Mouse (Mus musculus) forebrain, embryonic 11.5 days (tissue): Measurements from ENCODE around the gene Prkaa1. TPM values are rescaled to one million over a fixed set of nuclear protein-coding genes. Genes with fewer than 3 reads are reported as not detected.

Experiments used
- ATAC-seq: fragments of 200-750 bp; cut with Nextera tagmentation; replicated peaks from 2 replicates; pipeline ENCODE4 v1.8.0; 2017; ENCODE audit warnings: moderate TSS enrichment; ENCODE audit not compliant: low FRiP score
- DNase-seq: peaks from one replicate; pipeline ENCODE4 v3.0.0-alpha.2; 2017; ENCODE audit warnings: low spot score
- H3K27ac ChIP-seq: fragments of 300-500 bp; sonication (generic); 2 replicates; pipeline ENCODE4 v1.5.1; 2014; ENCODE audit warnings: low read depth, low read length
- H3K27me3 ChIP-seq: fragments of 300-500 bp; sonication (generic); 2 replicates; pipeline ENCODE4 v1.6.1; 2014; ENCODE audit warnings: mild to moderate bottlenecking, low read length, mixed read lengths; ENCODE audit not compliant: control insufficient read depth, insufficient read depth
- H3K36me3 ChIP-seq: fragments of 300-500 bp; sonication (generic); 2 replicates; pipeline ENCODE4 v1.6.1; 2014; ENCODE audit warnings: mild to moderate bottlenecking, low read length, moderate library complexity, mixed read lengths; ENCODE audit not compliant: control insufficient read depth, insufficient read depth
- H3K4me1 ChIP-seq: fragments of 300-500 bp; sonication (generic); replicated peaks from 2 replicates; pipeline ENCODE4 v1.6.1; 2014; ENCODE audit warnings: low read length, mixed read lengths; ENCODE audit not compliant: control insufficient read depth, insufficient read depth
- H3K4me2 ChIP-seq: fragments of 300-500 bp; sonication (generic); 2 replicates; pipeline ENCODE4 v1.6.1; 2014; ENCODE audit warnings: low read depth, mild to moderate bottlenecking, low read length, moderate library complexity, mixed read lengths; ENCODE audit not compliant: severe bottlenecking
- H3K4me3 ChIP-seq: fragments of 300-500 bp; sonication (generic); 2 replicates; pipeline ENCODE4 v1.5.1; 2014; ENCODE audit warnings: low read depth, low read length
- H3K9ac ChIP-seq: fragments of 300-500 bp; sonication (generic); 2 replicates; pipeline ENCODE4 v1.6.1; 2014; ENCODE audit warnings: low read length
- H3K9me3 ChIP-seq: fragments of 300-500 bp; sonication (generic); 2 replicates; pipeline ENCODE4 v1.6.1; 2016; ENCODE audit warnings: low read length, mixed read lengths; ENCODE audit not compliant: control insufficient read depth
- WGBS: fragments of 180-500 bp; shearing (Covaris S2); extraction: QIAGEN DNeasy Blood & Tissue Kit; methylation state at CpG from one replicate; pipeline ENCODE4 v1.1.7; 2014; 5-methylcytosine and 5-hydroxymethylcytosine counted together
- polyA plus RNA-seq: library from polyadenylated mRNA; unstranded; fragments of >200 nt; fragmentation: Nextera tagmentation; extraction: Ambion mirVana; gene quantifications from 2 replicates; pipeline ENCODE4 v1.2.1, GENCODE M21; 2014

The Prkaa1 gene
- polyA plus RNA-seq, 1 experiment from 2014 or later = 16.3 TPM

DNA sequence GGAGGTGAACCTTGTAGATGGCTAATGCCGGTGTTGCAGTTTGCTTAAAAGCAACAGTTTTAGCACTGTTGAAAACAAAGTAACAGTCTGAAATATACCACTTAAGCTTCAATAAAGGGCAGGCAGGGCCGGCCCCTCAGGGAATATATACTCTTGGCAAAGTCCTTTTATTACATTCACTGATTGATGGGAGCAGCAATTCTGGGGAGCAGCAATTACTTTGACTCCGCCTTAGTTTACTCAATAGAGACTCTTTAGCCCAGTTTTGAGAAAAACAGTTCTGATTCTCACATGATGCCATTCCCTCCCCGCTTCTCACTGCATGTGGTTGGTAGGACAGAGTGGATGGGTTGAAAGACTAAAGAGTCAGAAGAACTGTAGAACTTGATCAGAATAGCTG is 5.5 kb downstream of the Prkaa1 start:
- Histone ChIP-seq H3K4me2 (no peak overlapping the region), H3K9me3 (no peaks in the 10 kb centered on the region), H3K36me3 (no peaks in the 10 kb centered on the region), H3K27me3 (no peaks in the 10 kb centered on the region), H3K4me1 (no peaks in the 10 kb centered on the region; the same call in 1 of the 2 replicates), H3K9ac (no peak overlapping the region), H3K4me3 (no peak overlapping the region), H3K27ac (no peak overlapping the region)
- 75% methylated on average over 4 of the region's 4 CpGs for WGBS
- ATAC-seq (no peak), DNase-seq (no peak)

DNA sequence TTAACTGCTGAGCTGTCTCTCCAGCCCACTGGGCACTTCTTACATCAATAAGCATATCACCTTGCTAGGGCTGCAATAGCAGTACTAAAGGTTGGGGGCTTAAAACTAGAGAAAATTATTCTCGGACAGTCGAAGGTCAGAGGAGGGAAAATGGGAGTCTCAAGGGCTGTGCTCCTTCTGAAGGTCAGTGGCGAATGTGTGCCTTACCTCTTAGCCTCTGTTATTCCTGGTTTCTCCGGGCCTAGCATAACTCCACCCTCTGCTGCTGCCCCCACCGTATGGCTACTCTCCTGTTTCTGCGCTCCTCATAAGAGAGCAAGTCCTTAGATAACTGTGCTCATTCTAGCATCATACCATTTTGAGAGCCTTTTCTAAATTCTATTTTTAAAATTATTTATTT is 8.5 kb downstream of the Prkaa1 start:
- Histone ChIP-seq H3K4me3 (no peak overlapping the region), H3K4me2 (no peak overlapping the region), H3K9ac (no peak overlapping the region), H3K36me3 (no peaks in the 10 kb centered on the region), H3K9me3 (no peaks in the 10 kb centered on the region), H3K27ac (no peak overlapping the region), H3K4me1 (no peaks in the 10 kb centered on the region), H3K27me3 (no peaks in the 10 kb centered on the region)
- no peak for ATAC-seq
- WGBS = 94% methylated on average over 6 of the region's 6 CpGs
- no peak for DNase-seq

DNA sequence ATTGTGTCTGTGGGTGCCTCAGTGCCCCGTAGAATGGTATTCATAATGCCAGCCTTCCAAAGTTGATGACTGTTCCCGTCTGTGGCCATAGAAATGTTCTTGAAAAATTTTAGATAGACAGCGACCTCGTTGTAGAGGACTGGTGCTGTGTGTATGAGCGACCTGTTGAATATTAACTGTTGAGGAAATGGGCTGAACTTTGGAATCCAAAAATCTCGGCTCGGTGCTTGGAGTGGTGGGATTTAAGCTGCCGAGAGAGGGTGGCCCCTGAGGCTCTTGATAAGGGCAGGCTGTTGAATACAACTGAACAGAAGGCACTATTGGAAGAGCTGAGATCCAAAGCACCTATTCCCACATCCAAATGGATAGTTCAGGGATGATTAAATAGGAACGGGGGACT is 11.0 kb downstream of the Prkaa1 start:
- ATAC-seq = no peak
- 85% methylated on average over 9 of the region's 9 CpGs for WGBS

DNA sequence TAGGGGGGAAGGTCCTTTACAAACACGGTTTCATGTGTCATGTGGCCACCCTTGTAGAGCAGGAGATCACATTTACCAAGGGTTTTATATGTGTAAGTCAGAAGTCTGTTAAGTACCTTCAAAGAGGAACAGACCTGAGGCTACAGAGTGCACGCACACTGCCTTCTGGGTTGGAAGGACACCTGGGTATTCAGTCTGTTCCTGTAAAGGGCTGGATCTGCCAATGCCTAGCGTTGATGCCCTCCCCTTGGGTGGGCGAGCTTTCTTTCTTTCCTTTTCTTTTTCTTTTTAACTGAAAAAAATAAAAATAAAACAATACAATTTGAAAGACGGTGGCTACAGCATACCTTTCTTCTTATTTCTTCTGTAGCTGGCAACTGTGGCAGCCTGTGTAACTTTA is 11.4 kb downstream of the Prkaa1 start:
- no peak for ATAC-seq
- 72% methylated on average over 5 of the region's 5 CpGs for WGBS
- no peaks in the 10 kb centered on the region for H3K4me1 ChIP-seq
- H3K27me3 ChIP-seq = no peaks in the 10 kb centered on the region
- no peak overlapping the region for H3K4me2 ChIP-seq
- no peaks in the 10 kb centered on the region for H3K36me3 ChIP-seq
- H3K9me3 ChIP-seq = no peaks in the 10 kb centered on the region
- no peak for DNase-seq
- no peak overlapping the region for H3K27ac ChIP-seq
- H3K9ac ChIP-seq = no peak overlapping the region
- H3K4me3 ChIP-seq = no peak overlapping the region

More for the DNA sequence above, 11.0 kb downstream of the Prkaa1 start:
- Histone ChIP-seq H3K4me1 (no peaks in the 10 kb centered on the region), H3K9ac (no peak overlapping the region), H3K27ac (no peak overlapping the region), H3K4me3 (no peak overlapping the region), H3K36me3 (no peaks in the 10 kb centered on the region), H3K9me3 (no peaks in the 10 kb centered on the region), H3K4me2 (no peak overlapping the region), H3K27me3 (no peaks in the 10 kb centered on the region)
- DNase-seq = no peak

DNA sequence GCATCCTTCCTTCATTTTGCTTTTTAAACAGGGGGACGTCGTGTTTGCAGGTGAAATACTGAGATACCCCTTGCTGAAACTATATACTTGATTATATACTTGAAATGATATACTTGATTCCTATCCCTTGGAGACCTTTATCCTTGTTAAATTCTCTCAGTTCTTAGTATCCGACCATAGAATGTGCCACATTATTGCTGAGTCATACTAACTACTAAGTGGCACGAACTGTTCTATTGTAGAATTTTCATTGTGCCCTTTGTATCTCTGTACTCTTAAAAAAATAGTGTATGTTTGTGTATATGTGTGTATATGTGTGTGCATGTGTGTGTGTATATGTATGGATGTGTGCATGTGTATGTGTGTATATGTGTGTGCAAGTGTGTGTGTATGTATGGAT is 12.7 kb downstream of the Prkaa1 start:
- DNase-seq (no peak), ATAC-seq (no peak)
- H3K9ac ChIP-seq = no peak overlapping the region
- H3K4me1 ChIP-seq = no peaks in the 10 kb centered on the region
- H3K36me3 ChIP-seq = no peaks in the 10 kb centered on the region
- H3K27me3 ChIP-seq = no peaks in the 10 kb centered on the region
- H3K4me2 ChIP-seq = no peak overlapping the region
- H3K4me3 ChIP-seq = no peak overlapping the region
- no peak overlapping the region for H3K27ac ChIP-seq
- no peaks in the 10 kb centered on the region for H3K9me3 ChIP-seq
- WGBS = 91% methylated on average over 4 of the region's 4 CpGs

DNA sequence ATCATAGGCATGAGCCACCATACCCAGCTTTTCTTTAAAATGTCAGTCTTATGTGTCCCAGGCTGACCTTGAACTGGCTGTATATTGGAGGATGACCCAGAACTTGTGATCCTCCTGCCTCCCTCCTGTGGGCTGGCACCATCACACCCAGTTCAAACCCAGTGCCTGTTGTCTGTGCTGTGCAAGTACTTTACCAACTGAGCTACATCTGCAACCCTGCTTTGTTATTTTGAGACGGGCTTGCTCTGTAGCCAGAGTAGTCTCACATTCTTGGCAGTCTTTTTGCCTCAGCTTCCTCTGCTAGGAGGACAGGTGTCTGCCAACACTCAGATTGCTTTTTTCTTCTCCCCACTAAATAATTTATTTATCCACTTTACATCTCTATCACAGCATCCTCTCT is 13.7 kb downstream of the Prkaa1 start:
- no peak overlapping the region for H3K9ac ChIP-seq
- ATAC-seq (no peak), DNase-seq (no peak)
- 73% methylated on average over 1 of the region's 1 CpGs for WGBS
- no peaks in the 10 kb centered on the region for H3K27me3 ChIP-seq
- no peaks in the 10 kb centered on the region for H3K4me1 ChIP-seq
- no peaks in the 10 kb centered on the region for H3K36me3 ChIP-seq
- H3K4me3 ChIP-seq = no peak overlapping the region
- no peaks in the 10 kb centered on the region for H3K9me3 ChIP-seq
- no peak overlapping the region for H3K27ac ChIP-seq
- no peak overlapping the region for H3K4me2 ChIP-seq

DNA sequence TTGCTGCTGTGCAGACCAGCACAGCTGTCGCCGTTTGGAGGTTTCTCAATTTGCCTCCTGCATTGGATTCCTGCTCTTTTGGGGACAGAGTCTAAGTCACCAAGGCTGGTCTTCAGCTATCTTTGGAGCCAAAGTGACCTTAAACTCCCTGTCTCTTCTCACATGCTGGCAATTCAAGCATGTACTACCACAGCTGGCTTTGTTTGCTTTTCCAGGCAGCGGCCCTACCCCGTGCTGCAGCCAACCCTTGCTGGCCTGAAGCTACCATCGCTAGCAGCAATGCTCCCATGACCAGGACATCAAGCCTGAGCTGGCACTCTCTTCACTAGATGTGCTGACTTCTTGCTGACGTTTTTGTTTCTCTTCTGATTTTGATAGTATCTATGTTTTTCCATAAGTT is 15.2 kb downstream of the Prkaa1 start:
- H3K4me2 ChIP-seq = no peak overlapping the region
- no peak overlapping the region for H3K9ac ChIP-seq
- no peak overlapping the region for H3K4me3 ChIP-seq
- H3K36me3 ChIP-seq = no peaks in the 10 kb centered on the region
- no peaks in the 10 kb centered on the region for H3K27me3 ChIP-seq
- DNase-seq = no peak
- H3K27ac ChIP-seq = no peak overlapping the region
- ATAC-seq = no peak
- 87% methylated on average over 6 of the region's 6 CpGs for WGBS
- no peaks in the 10 kb centered on the region for H3K9me3 ChIP-seq
- H3K4me1 ChIP-seq = no peaks in the 10 kb centered on the region

DNA sequence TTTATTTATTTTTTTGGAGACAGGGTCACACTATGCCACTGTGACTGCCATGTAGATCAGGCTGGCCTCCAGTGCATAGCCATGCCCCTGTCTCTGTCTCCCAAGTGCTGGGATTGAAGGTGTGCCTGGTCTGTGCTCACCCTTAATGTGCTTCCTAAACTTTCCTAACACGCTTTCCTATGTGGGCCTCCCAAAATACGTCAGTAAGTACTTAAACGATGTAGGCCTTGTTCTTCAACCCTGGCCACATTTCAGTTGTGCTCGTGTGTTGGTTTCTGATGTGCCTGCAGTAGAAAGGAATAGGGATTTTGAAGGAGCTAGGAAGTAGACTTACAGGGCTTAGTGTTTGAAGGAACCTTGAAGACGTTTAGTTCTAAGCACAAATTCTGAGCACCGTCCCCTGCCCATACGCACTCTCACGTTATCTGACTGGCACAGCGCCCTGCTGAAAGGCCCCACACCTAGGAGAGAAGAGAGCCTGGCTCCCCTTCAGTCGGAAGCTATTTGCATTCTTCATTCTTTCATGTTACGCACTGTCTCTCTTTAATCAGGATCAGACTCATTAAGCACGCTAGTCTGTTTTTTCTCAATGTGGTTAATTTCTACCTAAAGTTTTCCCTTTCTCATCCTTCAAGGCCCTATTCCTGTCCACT is 21.6 kb downstream of the Prkaa1 start:
- Histone ChIP-seq H3K4me1 (no peaks in the 10 kb centered on the region), H3K9ac (no peak overlapping the region), H3K4me3 (no peak overlapping the region), H3K27me3 (no peaks in the 10 kb centered on the region), H3K27ac (no peak overlapping the region), H3K9me3 (no peaks in the 10 kb centered on the region), H3K36me3 (no peaks in the 10 kb centered on the region), H3K4me2 (no peak overlapping the region)
- 92% methylated on average over 12 of the region's 12 CpGs for WGBS
- DNase-seq = no peak
- ATAC-seq = no peak

DNA sequence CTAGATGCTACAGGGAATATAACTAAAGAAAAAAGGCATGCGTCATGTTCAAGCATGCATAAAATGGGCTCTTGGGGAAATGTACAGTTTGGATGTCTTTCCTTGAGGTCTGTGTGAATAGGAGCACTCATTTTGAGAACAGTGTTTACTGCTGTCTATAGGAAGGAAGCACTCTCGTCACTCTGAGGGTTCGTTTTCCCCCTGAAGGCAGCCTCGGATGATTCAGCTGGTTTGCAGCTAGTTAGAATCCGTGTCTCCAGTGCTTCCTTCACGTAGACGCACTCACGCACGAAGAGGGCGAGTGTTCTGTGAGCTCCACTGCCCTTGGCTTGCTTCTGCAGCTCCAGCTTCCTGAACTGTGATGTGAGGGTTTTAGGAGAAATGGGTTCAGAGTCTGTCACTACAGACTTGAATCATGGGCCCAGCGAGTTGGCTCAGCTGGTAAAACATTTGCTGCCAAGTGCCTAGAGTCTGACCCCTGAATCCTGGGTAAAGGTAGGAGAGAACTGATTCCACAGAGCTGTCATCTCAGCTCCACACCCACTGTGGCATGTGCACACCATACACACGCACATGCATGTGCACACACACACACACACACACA is 29.7 kb downstream of the Prkaa1 start:
- no peak overlapping the region for H3K9ac ChIP-seq
- DNase-seq = no peak
- H3K4me2 ChIP-seq = no peak overlapping the region
- H3K27me3 ChIP-seq = no peaks in the 10 kb centered on the region
- no peaks in the 10 kb centered on the region for H3K4me1 ChIP-seq
- peaks cover 3% of the 10 kb centered on the region; the same call in 1 of the 2 replicates for H3K36me3 ChIP-seq
- ATAC-seq = no peak
- no peaks in the 10 kb centered on the region for H3K9me3 ChIP-seq
- 89% methylated on average over 12 of the region's 12 CpGs for WGBS
- H3K27ac ChIP-seq = no peak overlapping the region
- H3K4me3 ChIP-seq = no peak overlapping the region
